Mouse (Mus musculus) MEL (cell line): ENCODE data around the gene Myg1. TPM values are rescaled to one million over a fixed set of nuclear protein-coding genes. Genes with fewer than 3 reads are reported as not detected.

Source experiments
- DNase-seq: peaks from one replicate; pipeline ENCODE4 v3.0.0; 2011; ENCODE audit warnings: low read depth, low spot score
- H3K27ac ChIP-seq: 2 replicates; pipeline ENCODE4 v1.5.1; 2012; ENCODE audit warnings: low read depth, mild to moderate bottlenecking, control low read depth, low read length, moderate library complexity; ENCODE audit not compliant: control insufficient read depth
- H3K27me3 ChIP-seq, 2 experiments: fragments of 150-350 bp in 1 of 2; sonication (generic) in 1 of 2; 2 replicates each; pipeline ENCODE4 v1.6.1; 2012; ENCODE audit warnings: low read length in 2 of 2, mild to moderate bottlenecking in 2 of 2, improper control_type of control experiment in 1 of 2, moderate library complexity in 1 of 2; ENCODE audit not compliant: insufficient read depth in 2 of 2, control insufficient read depth in 1 of 2
- H3K36me3 ChIP-seq, 2 experiments: 2 replicates each; pipeline ENCODE4 v1.6.1; 2012 to 2014; ENCODE audit warnings: low read length in 2 of 2, improper control_type of control experiment in 1 of 2, inconsistent platforms in 1 of 2, mild to moderate bottlenecking in 1 of 2; ENCODE audit not compliant: insufficient read depth in 2 of 2, control insufficient read depth in 1 of 2
- H3K4me1 ChIP-seq, 2 experiments: fragments of 150-350 bp in 1 of 2; sonication (generic) in 1 of 2; 2 replicates each; pipeline ENCODE4 v1.6.1; 2012; ENCODE audit warnings: low read length in 2 of 2, improper control_type of control experiment in 1 of 2, mild to moderate bottlenecking in 1 of 2; ENCODE audit not compliant: insufficient read depth in 2 of 2, control insufficient read depth in 1 of 2
- H3K4me3 ChIP-seq, 2 experiments: fragments of 150-350 bp in 1 of 2; sonication (generic) in 1 of 2; 2 replicates each; pipeline ENCODE4 v1.5.1; 2012; ENCODE audit warnings: low read depth in 2 of 2, low read length in 2 of 2, mild to moderate bottlenecking in 2 of 2, moderate library complexity in 2 of 2, control low read depth in 1 of 2, improper control_type of control experiment in 1 of 2; ENCODE audit not compliant: control insufficient read depth in 1 of 2, insufficient read depth in 1 of 2
- H3K79me2 ChIP-seq: 2 replicates; pipeline ENCODE4 v1.6.1; 2012; ENCODE audit warnings: mild to moderate bottlenecking, low read length, moderate library complexity; ENCODE audit not compliant: control insufficient read depth, poor library complexity, insufficient read depth
- H3K9ac ChIP-seq: 2 replicates; pipeline ENCODE4 v1.6.1; 2012; ENCODE audit warnings: low read depth, mild to moderate bottlenecking, control low read depth, low read length, moderate library complexity; ENCODE audit not compliant: control insufficient read depth, poor library complexity, severe bottlenecking
- H3K9me3 ChIP-seq: fragments of 150-350 bp; sonication (generic); replicated peaks from 2 replicates; pipeline ENCODE4 v1.6.1; 2012; ENCODE audit warnings: mild to moderate bottlenecking, low read length, improper control_type of control experiment, moderate library complexity; ENCODE audit not compliant: insufficient read depth
- CHD1 ChIP-seq: IDR thresholded peaks from 2 replicates; pipeline ENCODE4 v1.6.1; 2012; ENCODE audit warnings: low read depth, mild to moderate bottlenecking, inconsistent platforms, low read length, improper control_type of control experiment
- CHD2 ChIP-seq: IDR thresholded peaks from 2 replicates; pipeline ENCODE4 v1.6.1; 2011; ENCODE audit warnings: low read length, improper control_type of control experiment
- CTCF ChIP-seq, 3 experiments: IDR thresholded peaks in 2 of 3; conservative IDR thresholded peaks in 1 of 3; 2 replicates each; pipeline ENCODE4 v1.5.1; 2011 to 2012; ENCODE audit warnings: low read length in 3 of 3, low read depth in 2 of 3, mild to moderate bottlenecking in 2 of 3, improper control_type of control experiment in 1 of 3, inconsistent platforms in 1 of 3, mixed read lengths in 1 of 3, moderate library complexity in 1 of 3; ENCODE audit not compliant: control insufficient read depth in 1 of 3, insufficient read depth in 1 of 3, poor library complexity in 1 of 3, severe bottlenecking in 1 of 3
- E2F4 ChIP-seq: IDR thresholded peaks from 2 replicates; pipeline ENCODE4 v1.6.1; 2011; ENCODE audit warnings: low read depth, low read length, improper control_type of control experiment, borderline replicate concordance
- ETS1 ChIP-seq: IDR thresholded peaks from 2 replicates; pipeline ENCODE4 v1.6.1; 2012; ENCODE audit warnings: low read depth, mild to moderate bottlenecking, inconsistent platforms, low read length, improper control_type of control experiment, moderate library complexity
- GATA1 ChIP-seq: IDR thresholded peaks from 2 replicates; pipeline ENCODE4 v1.6.1; 2011; ENCODE audit warnings: low read depth, low read length, improper control_type of control experiment
- HCFC1 ChIP-seq: IDR thresholded peaks from 2 replicates; pipeline ENCODE4 v1.6.1; 2012; ENCODE audit warnings: low read depth, mild to moderate bottlenecking, inconsistent platforms, low read length, improper control_type of control experiment, moderate library complexity
- KAT2A ChIP-seq: conservative IDR thresholded peaks from 2 replicates; pipeline ENCODE4 v1.6.1; 2012; ENCODE audit warnings: low read depth, low read length, improper control_type of control experiment, inconsistent platforms
- MAFK ChIP-seq: IDR thresholded peaks from 2 replicates; pipeline ENCODE4 v1.6.1; 2011; ENCODE audit warnings: low read depth, mild to moderate bottlenecking, low read length, improper control_type of control experiment, borderline replicate concordance
- MAZ ChIP-seq: IDR thresholded peaks from 2 replicates; pipeline ENCODE4 v1.6.1; 2012; ENCODE audit warnings: low read depth, mild to moderate bottlenecking, inconsistent platforms, low read length, improper control_type of control experiment
- MEF2A ChIP-seq: IDR thresholded peaks from 2 replicates; pipeline ENCODE4 v1.6.1; 2014; ENCODE audit warnings: low read depth, mild to moderate bottlenecking, inconsistent platforms, low read length, improper control_type of control experiment; ENCODE audit not compliant: poor library complexity, insufficient replicate concordance, severe bottlenecking; ENCODE audit errors: extremely low read depth
- MXI1 ChIP-seq: IDR thresholded peaks from 2 replicates; pipeline ENCODE4 v1.6.1; 2011; ENCODE audit warnings: mild to moderate bottlenecking, low read depth, low read length, improper control_type of control experiment
- MYC ChIP-seq: IDR thresholded peaks from 2 replicates; pipeline ENCODE4 v1.6.1; 2011; ENCODE audit warnings: low read depth, mild to moderate bottlenecking, low read length, improper control_type of control experiment, moderate library complexity
- NELFE ChIP-seq: IDR thresholded peaks from 2 replicates; pipeline ENCODE4 v1.6.1; 2011; ENCODE audit warnings: low read depth, low read length, improper control_type of control experiment
- POLR2A ChIP-seq, 2 experiments: IDR thresholded peaks; 2 replicates each; pipeline ENCODE4 v1.6.1; 2011 to 2012; ENCODE audit warnings: low read length in 2 of 2, mild to moderate bottlenecking in 2 of 2, control low read depth in 1 of 2, improper control_type of control experiment in 1 of 2, low read depth in 1 of 2, moderate library complexity in 1 of 2; ENCODE audit not compliant: control insufficient read depth in 1 of 2, insufficient read depth in 1 of 2, poor library complexity in 1 of 2
- POLR2AphosphoS2 ChIP-seq: IDR thresholded peaks from 2 replicates; pipeline ENCODE4 v1.6.1; 2011; ENCODE audit warnings: low read length, improper control_type of control experiment
- POLR2AphosphoS5 ChIP-seq: IDR thresholded peaks from 2 replicates; pipeline ENCODE4 v1.6.1; 2012; ENCODE audit warnings: low read depth, borderline replicate concordance, mild to moderate bottlenecking, inconsistent platforms, low read length, moderate library complexity, mixed read lengths
- RAD21 ChIP-seq: IDR thresholded peaks from 2 replicates; pipeline ENCODE4 v1.6.1; 2011; ENCODE audit warnings: mild to moderate bottlenecking, low read depth, low read length, improper control_type of control experiment
- SIN3A ChIP-seq: IDR thresholded peaks from 2 replicates; pipeline ENCODE4 v1.6.1; 2012; ENCODE audit warnings: low read length, improper control_type of control experiment, inconsistent platforms
- SMC3 ChIP-seq: IDR thresholded peaks from 2 replicates; pipeline ENCODE4 v1.6.1; 2011; ENCODE audit warnings: low read depth, low read length, improper control_type of control experiment
- TBP ChIP-seq: IDR thresholded peaks from 2 replicates; pipeline ENCODE4 v1.8.0; 2011; ENCODE audit warnings: low read depth, low read length, improper control_type of control experiment
- TCF12 ChIP-seq: IDR thresholded peaks from 2 replicates; pipeline ENCODE4 v1.6.1; 2014; ENCODE audit warnings: low read depth, mild to moderate bottlenecking, inconsistent platforms, low read length, improper control_type of control experiment, moderate library complexity
- USF2 ChIP-seq, 2 experiments: IDR thresholded peaks; 2 replicates each; pipeline ENCODE4 v1.6.1; 2011 to 2012; ENCODE audit warnings: improper control_type of control experiment in 2 of 2, low read length in 2 of 2, borderline replicate concordance in 1 of 2, inconsistent platforms in 1 of 2, low read depth in 1 of 2, mild to moderate bottlenecking in 1 of 2; ENCODE audit not compliant: insufficient read depth in 1 of 2
- ZC3H11A ChIP-seq: IDR thresholded peaks from 2 replicates; pipeline ENCODE4 v1.6.1; 2012; ENCODE audit warnings: low read depth, mild to moderate bottlenecking, inconsistent platforms, low read length, improper control_type of control experiment
- ZMIZ1 ChIP-seq: IDR thresholded peaks from 2 replicates; pipeline ENCODE4 v1.6.1; 2012; ENCODE audit warnings: low read depth, mild to moderate bottlenecking, inconsistent platforms, low read length, improper control_type of control experiment, moderate library complexity
- ZNF384 ChIP-seq: IDR thresholded peaks from 2 replicates; pipeline ENCODE4 v1.6.1; 2012; ENCODE audit warnings: low read depth, mild to moderate bottlenecking, inconsistent platforms, low read length, improper control_type of control experiment
- polyA plus RNA-seq, 2 experiments: library from polyadenylated mRNA; stranded (reverse) in 1 of 2; unstranded in 1 of 2; fragments of >175 nt in 1 of 2; fragments of >200 nt in 1 of 2; gene quantifications; 2 replicates each; pipeline versions ENCODE4 v1.2.1 to v1.2.4; 2012; ENCODE audit warnings: low replicate concordance in 2 of 2, low read depth in 1 of 2; ENCODE audit not compliant: insufficient read length in 2 of 2, insufficient read depth in 1 of 2, missing spikeins in 1 of 2
- total RNA-seq: library from RNA; depleted of rRNA; stranded (reverse); fragments of 300-350 nt; gene quantifications from 2 replicates; pipeline ENCODE4 v1.2.3, GENCODE M21; 2012

Myg1 gene
- total and polyA plus RNA-seq, 3 experiments: 135 to 292 (median 140) TPM

GRCm38 (mm10) chr15:102316263-102316662, 15.2 kb upstream of the Myg1 start:
- Histone ChIP-seq H3K79me2 (no peaks in the 10 kb centered on the region), H3K4me1 (peaks cover 2 to 4% of the 10 kb centered on the region in 2 experiments), H3K36me3 (peaks cover 6 to 30% of the 10 kb centered on the region in 2 experiments), H3K4me3 (no peak overlapping the region), H3K27me3 (no peaks in the 10 kb centered on the region), H3K9me3 (no peaks in the 10 kb centered on the region), H3K9ac (no peak overlapping the region), H3K27ac (no peak overlapping the region)
- TF ChIP-seq MYC (no peak), CTCF (IDR thresholded peaks at IDR 0.05 in 2 of 3, conservative IDR thresholded peaks at IDR 0.05 in 1 of 3; ENCODE audit: control insufficient read depth in 1 of 3, insufficient read depth in 1 of 3, low read depth in 2 of 3, low read length in 3 of 3, poor library complexity in 1 of 3, severe bottlenecking in 1 of 3) (peak; percentile 79 to 89 (median 87)), ZC3H11A (peak; percentile 58), SMC3 (peak; percentile 91), RAD21 (peak; percentile 62)
- DNase-seq: peak; percentile 83

GRCm38 (mm10) chr15:102324654-102325473, 6.6 kb upstream of the Myg1 start:
- Histone ChIP-seq H3K27me3 (no peaks in the 10 kb centered on the region), H3K4me1 (peaks cover 4 to 7% of the 10 kb centered on the region in 2 experiments; a peak in 3 of 4 replicates), H3K27ac (peak overlapping the region; percentile 73), H3K36me3 (peaks cover 2 to 6% of the 10 kb centered on the region in 2 experiments; a peak in 3 of 4 replicates), H3K79me2 (peaks cover 12% of the 10 kb centered on the region), H3K9me3 (no peaks in the 10 kb centered on the region), H3K9ac (peak overlapping the region; percentile 72), H3K4me3 (peak overlapping the region; percentile 68 to 77)
- peak; percentile 81 for DNase-seq
- TF ChIP-seq CHD2 (no peak), POLR2A (IDR thresholded peaks at IDR 0.05; ENCODE audit: control insufficient read depth in 1 of 2, insufficient read depth in 1 of 2, low read depth in 1 of 2, low read length in 2 of 2, poor library complexity in 1 of 2) (no peak), POLR2AphosphoS5 (0 out of 2 replicates have a peak, but pooled peaks have one; percentile 25), GATA1 (no peak), USF2 (IDR thresholded peaks at IDR 0.05; ENCODE audit: borderline replicate concordance in 1 of 2, insufficient read depth in 1 of 2, low read depth in 1 of 2, low read length in 2 of 2) (no peak), NELFE (0 out of 2 replicates have a peak, but pooled peaks have one; percentile 16), MYC (no peak), RAD21 (no peak), MEF2A (no peak), ZMIZ1 (no peak; the same call in 1 of the 2 replicates), ZNF384 (peak; percentile 90), KAT2A (no peak), POLR2AphosphoS2 (peak; percentile 52), TBP (peak; percentile 98), MAFK (0 out of 2 replicates have a peak, but pooled peaks have one; percentile 54), CTCF (IDR thresholded peaks at IDR 0.05 in 2 of 3, conservative IDR thresholded peaks at IDR 0.05 in 1 of 3; ENCODE audit: control insufficient read depth in 1 of 3, insufficient read depth in 1 of 3, low read depth in 2 of 3, low read length in 3 of 3, poor library complexity in 1 of 3, severe bottlenecking in 1 of 3) (peak in 1 of 3 experiments; percentile 4; a peak in 1 of 6 replicates), SMC3 (peak; percentile 18; the same call in 1 of the 2 replicates), E2F4 (no peak), MAZ (peak; percentile 59), SIN3A (no peak; the same call in none of the 2 replicates), ETS1 (0 out of 2 replicates have a peak, but pooled peaks have one; percentile 18), CHD1 (0 out of 2 replicates have a peak, but pooled peaks have one; percentile 41), HCFC1 (no peak), TCF12 (0 out of 2 replicates have a peak, but pooled peaks have one; percentile 12), MXI1 (peak; percentile 51; the same call in 1 of the 2 replicates)
